Mouse (Mus musculus): ENCODE measurements at regions not wholly inside any gene's neighbourhood (a gene's known extent, or its start where the extent isn't known, plus 50 kb on each side); places are given as distances from the start of the nearest gene placed in this dataset.

DNA sequence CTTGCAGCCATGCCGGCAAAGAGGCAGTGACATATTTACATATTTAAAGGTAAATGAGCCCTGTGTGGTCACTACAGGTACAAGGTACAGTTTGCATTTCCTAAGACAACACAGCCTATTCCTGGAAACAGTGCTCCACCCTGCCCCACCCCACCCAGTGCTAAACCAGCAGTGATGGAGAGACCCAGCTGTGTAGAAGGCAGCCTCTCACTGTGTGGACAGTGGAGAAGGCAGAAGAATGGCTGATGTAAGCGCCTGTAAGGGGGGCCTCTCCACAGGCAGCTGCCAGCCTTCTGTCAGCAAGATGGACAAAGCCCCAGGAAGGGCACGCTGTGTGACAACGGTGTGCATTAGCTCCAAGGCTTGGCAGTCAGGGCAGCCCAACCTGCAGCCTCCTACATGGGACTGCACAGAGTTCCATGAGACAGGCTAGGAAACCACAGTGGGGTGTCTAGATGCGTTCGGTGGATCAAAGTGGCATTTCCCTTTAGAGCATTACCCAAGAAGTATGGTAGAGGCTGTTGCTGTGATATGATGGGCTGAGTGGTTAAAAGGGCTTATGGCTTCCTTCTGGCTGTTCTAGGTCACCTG is 249.2 kb upstream of the Cdh4 start:
- Histone ChIP-seq H3K4me3 (no peak overlapping the region), H3K27me3 (ENCODE audit: low read depth, poor library complexity, severe bottlenecking) (no peaks in the 10 kb centered on the region), H3K27ac (no peak overlapping the region), H3K4me1 (no peaks in the 10 kb centered on the region), H3K9me3 (replicated peaks) (no peaks in the 10 kb centered on the region), H3K36me3 (no peaks in the 10 kb centered on the region)
- WGBS = 87% methylated on average over 6 of the region's 6 CpGs
- no peak for DNase-seq (ENCODE audit: low spot score)

DNA sequence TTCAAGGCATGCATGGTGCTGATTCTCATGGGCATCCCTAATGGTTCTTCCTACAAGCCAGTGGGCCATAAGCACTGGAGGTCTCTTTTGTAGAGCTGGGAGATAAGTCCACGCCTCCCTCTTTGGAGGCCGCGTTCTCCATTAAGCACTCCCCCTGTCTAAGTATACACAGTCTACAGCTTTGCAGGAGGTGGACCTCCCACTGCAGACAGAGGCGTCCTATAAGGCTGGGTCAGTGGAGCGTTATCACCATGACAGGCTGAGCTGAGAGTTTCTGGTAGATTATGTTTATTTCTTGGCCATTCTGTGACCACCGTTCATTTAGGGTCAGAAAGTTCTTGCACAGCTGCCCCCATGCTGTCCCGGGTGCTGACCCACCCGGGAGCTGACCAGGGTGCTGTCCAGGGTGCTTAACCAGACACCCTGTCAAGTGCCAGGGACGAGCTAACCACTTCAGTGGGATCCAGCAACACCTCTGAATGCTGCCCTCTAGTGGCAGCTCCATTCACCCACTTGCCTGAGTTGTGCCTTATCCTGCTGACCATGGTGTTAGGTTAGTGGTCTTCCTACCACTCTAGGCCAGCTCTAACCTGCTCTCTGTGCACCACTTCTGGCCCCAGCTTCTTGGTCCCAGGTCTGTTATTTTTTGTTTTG is 248.6 kb upstream of the Cdh4 start:
- H3K4me3 ChIP-seq = no peak overlapping the region
- peak; percentile 94 for DNase-seq (ENCODE audit: low spot score)
- 42% methylated on average over 9 of the region's 9 CpGs for WGBS
- no peaks in the 10 kb centered on the region for H3K4me1 ChIP-seq
- H3K27me3 ChIP-seq (ENCODE audit: low read depth, poor library complexity, severe bottlenecking) = no peaks in the 10 kb centered on the region
- no peaks in the 10 kb centered on the region for H3K36me3 ChIP-seq
- no peak overlapping the region for H3K27ac ChIP-seq
- no peaks in the 10 kb centered on the region for H3K9me3 ChIP-seq (replicated peaks)

DNA sequence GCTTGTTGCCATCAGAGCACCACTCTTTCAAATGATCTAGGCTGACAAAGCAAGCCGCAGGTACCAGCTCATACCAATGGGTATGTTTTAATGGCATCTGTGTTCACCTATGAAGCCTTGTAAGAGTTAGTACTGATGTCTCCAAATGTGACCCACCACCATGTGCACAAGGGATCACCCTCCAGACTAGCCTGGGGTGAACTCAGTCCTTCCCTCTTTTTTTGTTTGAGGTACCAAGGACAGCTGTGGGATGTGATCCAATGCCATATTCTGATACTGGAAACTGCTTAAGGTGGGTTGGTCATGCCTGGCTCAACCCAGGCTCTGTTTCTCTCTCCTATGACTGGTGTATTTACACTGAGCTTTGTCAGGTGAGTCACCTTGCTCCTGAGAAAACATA is 244.8 kb upstream of the Cdh4 start:
- WGBS = 82% methylated on average over 1 of the region's 1 CpGs
- Histone ChIP-seq H3K36me3 (no peaks in the 10 kb centered on the region), H3K27me3 (ENCODE audit: low read depth, poor library complexity, severe bottlenecking) (no peaks in the 10 kb centered on the region), H3K4me1 (no peaks in the 10 kb centered on the region), H3K27ac (no peak overlapping the region), H3K4me3 (no peak overlapping the region), H3K9me3 (replicated peaks) (no peaks in the 10 kb centered on the region)
- no peak for DNase-seq (ENCODE audit: low spot score)

DNA sequence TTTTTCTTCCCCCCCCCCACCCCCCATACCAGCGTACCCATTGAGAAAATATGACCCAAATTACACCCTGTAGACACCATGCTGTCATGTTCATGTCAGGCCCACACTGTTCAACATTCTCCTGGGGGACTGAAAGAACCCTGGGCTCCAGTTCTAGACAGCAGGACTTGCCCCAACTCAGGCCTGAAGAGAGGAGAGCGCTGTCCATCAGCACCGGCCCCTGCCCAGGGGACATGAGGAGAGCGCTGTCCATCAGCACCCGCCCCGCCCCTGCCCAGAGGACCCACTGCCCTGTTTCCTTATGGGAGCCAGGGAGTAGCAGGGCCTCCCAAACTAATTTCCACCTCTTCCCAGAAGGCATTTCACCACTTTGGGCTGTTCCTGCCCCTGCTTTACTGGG is 241.7 kb upstream of the Cdh4 start:
- H3K4me1 ChIP-seq = no peaks in the 10 kb centered on the region
- 11% methylated on average over 6 of the region's 6 CpGs for WGBS
- H3K27ac ChIP-seq = no peak overlapping the region
- DNase-seq (ENCODE audit: low spot score) = peak; percentile 92
- no peaks in the 10 kb centered on the region for H3K9me3 ChIP-seq (replicated peaks)
- H3K27me3 ChIP-seq (ENCODE audit: low read depth, poor library complexity, severe bottlenecking) = no peaks in the 10 kb centered on the region
- no peak overlapping the region for H3K4me3 ChIP-seq
- no peaks in the 10 kb centered on the region for H3K36me3 ChIP-seq

DNA sequence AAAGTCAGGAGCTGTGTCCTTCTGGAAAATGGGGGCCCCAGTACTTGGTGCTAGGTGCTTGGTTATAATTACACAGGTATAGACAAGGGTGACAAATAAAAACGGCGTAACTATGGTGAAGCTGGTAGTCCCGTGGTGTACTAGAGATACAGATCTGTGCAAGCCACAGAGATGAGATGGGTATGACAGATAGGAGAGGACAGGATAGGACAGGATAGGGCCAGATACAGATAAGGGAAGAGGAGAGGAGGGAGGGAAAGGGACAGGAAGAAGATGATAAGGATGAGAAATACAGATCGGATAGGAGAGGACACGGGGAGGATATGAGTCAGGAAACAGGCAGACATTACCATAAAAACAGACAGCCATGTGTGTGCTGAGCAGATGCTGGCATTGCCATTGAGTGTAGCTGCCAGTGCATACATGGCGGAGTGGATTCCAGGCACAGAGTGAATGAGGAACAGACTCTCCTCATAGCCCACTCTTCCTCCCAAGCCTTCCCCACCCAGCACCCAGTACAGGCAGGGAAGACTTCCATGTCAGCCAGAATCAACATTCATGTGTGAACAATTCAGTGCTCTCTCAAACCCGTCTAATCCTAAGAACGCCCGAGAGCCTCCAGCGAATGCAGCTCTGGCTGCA is 231.9 kb upstream of the Cdh4 start:
- Histone ChIP-seq H3K27ac (no peak overlapping the region), H3K4me3 (no peak overlapping the region), H3K27me3 (ENCODE audit: low read depth, poor library complexity, severe bottlenecking) (no peaks in the 10 kb centered on the region), H3K36me3 (no peaks in the 10 kb centered on the region), H3K9me3 (replicated peaks) (no peaks in the 10 kb centered on the region), H3K4me1 (no peaks in the 10 kb centered on the region)
- WGBS = 87% methylated on average over 10 of the region's 10 CpGs
- no peak for DNase-seq (ENCODE audit: low spot score)

DNA sequence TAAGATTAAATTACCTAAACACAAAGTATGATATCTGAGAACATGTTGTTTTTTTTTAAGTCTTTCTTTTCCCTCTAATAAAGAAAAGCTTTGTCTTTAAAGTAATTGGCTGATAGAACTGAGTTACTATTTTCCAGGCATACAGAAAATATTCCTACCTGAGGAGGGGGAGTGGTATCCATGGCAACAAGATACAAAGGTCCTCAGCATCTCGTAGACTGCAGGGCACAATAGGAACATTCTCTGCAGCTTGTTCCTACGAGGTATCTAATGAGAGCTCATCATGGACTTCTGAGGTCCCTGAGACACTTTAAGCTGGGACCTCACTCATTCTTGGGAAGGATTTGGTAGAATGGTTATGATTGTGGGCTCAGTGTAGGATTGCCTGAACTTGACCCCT is 225.5 kb upstream of the Cdh4 start:
- no peaks in the 10 kb centered on the region for H3K27me3 ChIP-seq (ENCODE audit: low read depth, poor library complexity, severe bottlenecking)
- WGBS = 64% methylated on average over 2 of the region's 2 CpGs
- DNase-seq (ENCODE audit: low spot score) = no peak
- no peaks in the 10 kb centered on the region for H3K9me3 ChIP-seq (replicated peaks)
- H3K36me3 ChIP-seq = no peaks in the 10 kb centered on the region
- H3K4me1 ChIP-seq = no peaks in the 10 kb centered on the region
- no peak overlapping the region for H3K27ac ChIP-seq
- H3K4me3 ChIP-seq = no peak overlapping the region

DNA sequence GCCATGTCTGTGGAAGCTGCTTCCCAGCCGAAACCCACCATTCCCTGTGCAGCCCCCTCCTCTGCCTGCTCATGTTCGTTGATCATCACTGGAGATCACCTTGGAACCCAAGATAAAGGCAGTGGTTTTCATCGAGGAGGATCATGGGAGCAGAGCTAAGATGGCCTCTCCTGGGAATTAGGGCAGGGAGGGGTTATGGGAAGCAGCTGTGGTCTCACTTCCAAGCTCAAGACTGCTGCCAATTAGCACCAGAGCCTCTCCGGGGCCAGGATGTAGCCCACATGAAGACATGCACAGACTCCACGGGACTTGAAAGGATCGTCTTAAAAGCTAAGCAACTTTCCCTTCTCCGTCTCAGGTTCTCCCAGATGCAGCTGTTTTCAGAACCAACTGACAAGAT is 214.1 kb upstream of the Cdh4 start:
- H3K36me3 ChIP-seq = no peaks in the 10 kb centered on the region
- H3K4me1 ChIP-seq = peaks cover 9% of the 10 kb centered on the region
- peak; percentile 37 for DNase-seq (ENCODE audit: low spot score)
- 62% methylated on average over 7 of the region's 7 CpGs for WGBS
- H3K27ac ChIP-seq = 0 out of 2 replicates have a peak overlapping the region, but pooled peaks have one; percentile 19
- H3K27me3 ChIP-seq (ENCODE audit: low read depth, poor library complexity, severe bottlenecking) = no peaks in the 10 kb centered on the region
- H3K4me3 ChIP-seq = no peak overlapping the region
- no peaks in the 10 kb centered on the region for H3K9me3 ChIP-seq (replicated peaks)

DNA sequence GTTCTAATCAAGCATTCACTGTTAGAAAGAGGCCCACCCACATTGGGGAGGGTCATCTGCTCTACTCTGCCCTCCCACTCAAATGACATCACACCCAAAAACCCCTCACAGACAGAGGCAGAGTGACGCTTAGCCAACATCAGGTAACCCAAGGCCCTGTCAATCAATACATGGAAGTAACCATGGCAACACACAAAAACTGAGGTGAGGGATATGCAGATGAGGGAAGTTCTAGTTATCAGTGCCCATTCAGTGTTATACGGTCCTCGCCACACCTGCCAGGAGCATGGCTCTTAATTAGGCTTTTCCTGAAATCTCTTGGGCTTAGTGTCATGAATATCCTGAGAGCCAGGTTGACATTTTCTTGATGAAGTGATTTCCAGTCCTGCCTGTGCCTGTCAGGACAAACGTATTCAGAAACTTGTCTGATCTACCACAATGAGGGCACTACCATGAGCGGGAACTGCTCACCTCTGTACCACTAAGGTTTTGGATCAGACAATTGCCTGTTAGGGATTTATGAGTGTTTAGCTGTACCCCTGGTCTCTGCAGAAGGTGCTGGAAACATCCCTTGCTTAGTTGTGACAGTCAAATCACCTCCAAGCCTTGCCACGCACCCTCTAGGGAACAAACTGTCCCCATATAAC is 210.4 kb upstream of the Cdh4 start:
- Histone ChIP-seq H3K4me3 (no peak overlapping the region), H3K27ac (no peak overlapping the region)
- WGBS = 86% methylated on average over 6 of the region's 6 CpGs

DNA sequence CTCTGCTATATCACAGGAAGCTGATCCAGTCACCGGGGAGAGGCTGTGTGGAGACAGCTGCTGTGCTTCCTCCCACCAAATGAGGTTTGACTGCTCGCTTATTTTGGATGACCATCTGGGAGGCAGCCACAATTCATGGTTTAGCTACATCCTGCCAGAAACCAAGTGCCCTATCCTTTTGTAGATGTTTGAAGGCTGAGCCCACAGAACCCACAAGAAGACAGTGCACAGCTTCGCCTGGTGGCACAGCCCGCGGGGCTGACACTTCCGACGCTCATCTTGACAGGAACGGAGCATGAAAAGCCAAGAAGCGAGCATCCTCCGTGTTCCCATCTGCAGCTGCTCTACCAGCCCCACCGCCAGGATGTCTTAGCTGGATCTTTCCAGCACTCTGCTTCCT is 204.1 kb upstream of the Cdh4 start:
- Histone ChIP-seq H3K27ac (no peak overlapping the region), H3K4me1 (no peaks in the 10 kb centered on the region), H3K27me3 (ENCODE audit: low read depth, poor library complexity, severe bottlenecking) (no peaks in the 10 kb centered on the region), H3K4me3 (no peak overlapping the region), H3K9me3 (replicated peaks) (no peaks in the 10 kb centered on the region), H3K36me3 (no peaks in the 10 kb centered on the region)
- WGBS = 92% methylated on average over 11 of the region's 11 CpGs
- DNase-seq (ENCODE audit: low spot score) = no peak

More for the DNA sequence above, 210.4 kb upstream of the Cdh4 start:
- H3K4me1 ChIP-seq = peaks cover 9% of the 10 kb centered on the region
- H3K27me3 ChIP-seq (ENCODE audit: low read depth, poor library complexity, severe bottlenecking) = no peaks in the 10 kb centered on the region
- DNase-seq (ENCODE audit: low spot score) = no peak
- H3K36me3 ChIP-seq = no peaks in the 10 kb centered on the region
- no peaks in the 10 kb centered on the region for H3K9me3 ChIP-seq (replicated peaks)

DNA sequence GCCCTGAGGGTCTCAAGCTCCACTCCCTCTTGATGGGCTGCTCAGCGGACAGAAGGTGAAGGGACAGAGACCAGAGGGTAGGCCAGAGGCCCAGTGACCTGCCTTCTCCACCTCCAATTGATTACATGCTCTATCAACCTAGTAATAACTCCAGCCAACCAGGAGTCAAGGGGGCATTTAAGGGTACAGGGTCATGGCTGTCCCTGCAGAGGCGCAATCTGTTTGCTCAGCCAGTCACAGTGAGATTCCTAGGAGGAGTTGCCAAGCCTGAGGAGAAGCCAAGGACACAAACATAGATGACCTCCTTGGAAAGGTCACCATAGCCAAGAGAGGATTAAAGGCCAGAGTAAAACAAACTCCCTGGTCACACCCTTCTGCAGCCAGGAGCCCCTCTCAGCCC is 181.3 kb upstream of the Cdh4 start:
- WGBS = 70% methylated on average over 2 of the region's 2 CpGs
- Histone ChIP-seq H3K4me3 (no peak overlapping the region), H3K9me3 (replicated peaks) (no peaks in the 10 kb centered on the region), H3K27me3 (ENCODE audit: low read depth, poor library complexity, severe bottlenecking) (no peaks in the 10 kb centered on the region), H3K36me3 (no peaks in the 10 kb centered on the region), H3K27ac (no peak overlapping the region), H3K4me1 (no peaks in the 10 kb centered on the region)
- DNase-seq (ENCODE audit: low spot score) = no peak

DNA sequence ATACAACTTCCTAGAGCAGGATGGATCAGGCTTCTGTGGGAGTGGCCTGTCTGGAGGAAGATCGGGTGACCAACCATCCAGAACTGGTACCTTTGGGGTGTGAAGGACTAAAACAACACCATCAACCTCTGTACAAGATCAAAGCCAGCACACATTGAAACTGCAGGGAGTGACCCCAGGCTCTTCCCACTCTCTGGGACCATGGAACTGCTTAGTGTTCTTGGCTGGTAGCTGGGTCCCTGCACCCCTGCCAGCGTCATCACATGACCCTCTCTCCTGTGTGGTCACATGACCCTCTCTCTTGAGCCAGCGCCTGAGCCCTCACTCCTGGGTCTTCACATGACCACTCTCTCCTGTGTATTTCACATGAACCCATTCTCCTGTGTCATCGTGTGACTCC is 178.3 kb upstream of the Cdh4 start:
- DNase-seq (ENCODE audit: low spot score) = no peak
- H3K4me3 ChIP-seq = no peak overlapping the region
- no peak overlapping the region for H3K27ac ChIP-seq
- H3K36me3 ChIP-seq = no peaks in the 10 kb centered on the region
- H3K27me3 ChIP-seq (ENCODE audit: low read depth, poor library complexity, severe bottlenecking) = no peaks in the 10 kb centered on the region
- peaks cover 8% of the 10 kb centered on the region; the same call in 1 of the 2 replicates for H3K4me1 ChIP-seq
- 78% methylated on average over 4 of the region's 4 CpGs for WGBS
- H3K9me3 ChIP-seq (replicated peaks) = no peaks in the 10 kb centered on the region

DNA sequence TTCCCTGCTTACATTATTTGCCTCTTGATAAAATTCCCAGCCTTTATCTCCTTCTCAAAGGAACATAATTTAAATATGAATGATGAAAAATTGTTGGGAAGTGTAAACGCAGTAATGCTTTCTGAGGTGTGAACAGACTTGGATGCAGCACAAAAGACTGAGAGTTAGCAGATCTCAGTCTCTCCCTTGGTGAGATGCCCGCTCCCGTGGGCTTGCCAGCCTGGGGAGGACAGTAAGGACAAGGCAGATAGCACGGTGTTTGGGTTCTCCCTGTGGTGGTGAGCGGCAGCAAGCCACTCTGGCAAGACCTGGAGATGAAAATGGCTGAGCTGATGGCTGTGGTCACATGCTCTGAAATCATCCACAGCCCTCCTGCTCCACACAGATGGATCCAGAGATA is 176.8 kb upstream of the Cdh4 start:
- Histone ChIP-seq H3K27me3 (ENCODE audit: low read depth, poor library complexity, severe bottlenecking) (no peaks in the 10 kb centered on the region), H3K4me1 (peaks cover 8% of the 10 kb centered on the region; the same call in 1 of the 2 replicates), H3K9me3 (replicated peaks) (no peaks in the 10 kb centered on the region), H3K4me3 (no peak overlapping the region), H3K36me3 (no peaks in the 10 kb centered on the region), H3K27ac (no peak overlapping the region)
- WGBS = 83% methylated on average over 5 of the region's 5 CpGs
- DNase-seq (ENCODE audit: low spot score) = no peak

DNA sequence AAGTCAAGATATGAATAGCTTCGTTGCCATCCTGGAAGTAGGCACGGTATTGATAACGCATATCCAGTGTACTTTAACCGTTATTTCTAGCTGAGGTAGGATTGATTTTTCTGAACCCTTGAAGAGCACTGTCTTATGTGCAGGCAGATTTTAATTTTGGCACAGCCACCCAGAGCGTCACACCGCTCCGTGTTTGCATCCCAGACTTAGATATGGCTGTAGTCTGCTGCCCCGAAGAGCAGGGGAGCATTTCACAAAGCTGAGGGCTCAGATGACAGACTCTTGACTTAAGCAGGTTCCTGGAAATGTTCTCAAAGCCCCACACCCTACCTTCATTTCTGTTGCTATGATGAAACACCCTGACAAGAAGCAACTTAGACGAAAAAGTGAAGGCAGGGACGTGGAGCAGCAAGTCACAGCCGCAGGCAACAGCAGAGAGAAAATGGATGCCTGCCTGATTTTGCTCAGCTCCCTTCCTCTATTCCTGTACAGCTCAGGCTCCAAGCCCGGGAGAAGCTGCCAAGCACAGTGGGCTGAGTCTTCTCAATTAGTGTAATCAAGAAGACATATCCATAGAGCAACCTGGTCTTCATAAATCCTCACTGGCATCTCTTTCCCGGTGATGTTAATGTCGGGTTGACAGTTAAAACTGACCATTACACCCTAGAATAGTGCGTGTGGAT is 164.9 kb upstream of the Cdh4 start:
- H3K27me3 ChIP-seq (ENCODE audit: low read depth, poor library complexity, severe bottlenecking) = no peaks in the 10 kb centered on the region
- H3K9me3 ChIP-seq (replicated peaks) = no peaks in the 10 kb centered on the region
- no peak for DNase-seq (ENCODE audit: low spot score)
- H3K36me3 ChIP-seq = no peaks in the 10 kb centered on the region
- no peak overlapping the region for H3K4me3 ChIP-seq
- no peak overlapping the region for H3K27ac ChIP-seq
- H3K4me1 ChIP-seq = peaks cover 1% of the 10 kb centered on the region; the same call in 1 of the 2 replicates
- 91% methylated on average over 15 of the region's 15 CpGs for whole genome bisulfite sequencing

Measured in limb, embryonic 10.5 days (tissue).